Mouse (Mus musculus) cortical plate, adult 2 months (tissue): ENCODE data around the gene Sestd1.

ENCODE experiments used
- CTCF ChIP-seq: fragments of 200-500 bp; IDR thresholded peaks from 2 replicates; pipeline ENCODE4 v1.5.1; 2011; ENCODE audit warnings: mild to moderate bottlenecking, control low read depth, low read length; ENCODE audit not compliant: insufficient read depth; ENCODE audit errors: extremely low read depth
- POLR2A ChIP-seq: fragments of 200-500 bp; IDR thresholded peaks from 2 replicates; pipeline ENCODE4 v1.6.1; 2011; ENCODE audit warnings: mild to moderate bottlenecking, low read length, control low read depth; ENCODE audit not compliant: insufficient read depth; ENCODE audit errors: extremely low read depth

DNA sequence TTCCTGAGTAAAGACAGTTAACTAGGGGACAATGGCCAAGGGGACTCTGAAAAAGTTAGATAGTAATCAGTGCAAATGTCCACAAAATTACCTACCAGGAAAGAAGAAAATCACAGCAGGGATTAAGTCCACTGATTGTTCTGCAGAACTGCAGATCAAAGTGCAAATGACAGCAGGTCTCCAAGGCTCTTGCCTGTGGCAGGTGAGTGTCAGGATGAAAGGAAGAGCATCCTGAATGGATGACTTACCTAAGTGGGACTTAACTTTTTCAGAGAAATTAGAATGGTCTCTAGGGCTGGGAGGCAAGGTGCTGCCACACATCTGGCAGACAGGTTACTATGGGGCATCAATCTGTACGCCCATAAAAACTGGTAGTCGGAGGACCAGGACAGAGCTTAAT, 47.8 kb downstream of the Sestd1 start:
- TF ChIP-seq POLR2A (no peak), CTCF (no peak)
